Mouse (Mus musculus) stomach, postnatal 0 days (tissue): ENCODE measurements around the gene Brd3.

Experiments
- CTCF ChIP-seq: IDR thresholded peaks from 2 replicates; pipeline ENCODE4 v1.5.1; 2016; ENCODE audit warnings: antibody characterized with exemption, low read depth, mild to moderate bottlenecking, moderate library complexity
- EP300 ChIP-seq: optimal IDR thresholded peaks from 2 replicates; pipeline ENCODE3; 2016; ENCODE audit warnings: antibody characterized with exemption

DNA sequence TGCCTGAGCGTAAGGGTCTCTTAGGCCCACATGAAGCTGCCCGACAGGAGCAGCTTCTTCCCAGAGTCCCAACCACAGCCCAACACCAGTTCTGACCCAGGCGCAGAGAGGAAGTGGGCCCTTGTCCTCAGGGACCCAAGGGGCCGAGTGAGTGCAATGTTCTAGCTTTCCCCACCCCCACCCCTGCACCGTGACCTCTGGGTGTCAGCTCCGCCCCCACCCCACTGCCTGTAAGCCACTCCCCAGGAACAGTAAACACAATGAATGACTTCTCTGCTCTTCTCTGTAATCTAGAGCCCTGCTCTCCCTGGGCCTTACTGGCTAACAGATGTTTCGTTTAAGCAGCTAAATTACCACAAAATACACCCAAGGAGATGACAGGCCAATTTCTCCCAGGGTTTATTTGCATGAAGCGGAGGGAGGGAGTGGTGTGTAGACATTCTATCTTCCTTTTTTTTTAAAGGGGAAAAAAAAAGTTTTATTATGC is 95.7 kb downstream of the Brd3 start:
- TF ChIP-seq CTCF (no peak), EP300 (no peak)
